Mouse (Mus musculus): ENCODE data around the gene Tex2. TPM values are rescaled to one million over a fixed set of nuclear protein-coding genes. Genes with fewer than 3 reads are reported as not detected.
"Not testable (repeated sequence)": the region's sequence is repeated elsewhere in the genome, so short reads cannot be mapped to it uniquely, and the experiment has no call there.

Gene Tex2
- polyA plus RNA-seq, 1 experiment from 2014 or later = 12.2 TPM

DNA sequence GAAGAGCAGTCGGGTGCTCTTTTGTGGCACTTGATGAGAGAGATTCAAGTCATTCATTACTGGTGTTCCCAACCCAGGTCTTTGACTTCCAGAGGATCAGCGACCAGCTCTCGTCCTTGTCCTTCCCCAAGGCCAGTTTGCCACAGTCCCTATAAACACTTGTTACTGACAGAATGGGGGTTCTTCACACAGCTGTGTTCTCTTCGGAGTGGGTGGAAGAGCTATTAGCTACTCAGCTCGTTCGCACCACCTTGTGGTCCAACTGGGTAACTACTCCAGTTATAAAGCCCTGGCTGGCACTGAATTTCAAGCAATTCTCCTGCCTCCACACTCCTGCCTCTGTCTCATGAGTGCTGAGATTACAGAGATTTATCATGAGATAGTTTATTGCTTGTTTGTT, 14.5 kb upstream of the Tex2 start:
- Histone ChIP-seq H3K4me1 (ENCODE audit: control insufficient read depth, insufficient read depth, low read length) (no peaks in the 10 kb centered on the region), H3K36me3 (ENCODE audit: control insufficient read depth, insufficient read depth, low read length) (no peaks in the 10 kb centered on the region), H3K9ac (ENCODE audit: low read length) (no peak overlapping the region), H3K4me3 (ENCODE audit: low read depth, low read length) (no peak overlapping the region), H3K27ac (ENCODE audit: low read depth, low read length) (no peak overlapping the region), H3K27me3 (ENCODE audit: control insufficient read depth, insufficient read depth, low read length) (no peaks in the 10 kb centered on the region), H3K4me2 (ENCODE audit: low read depth) (no peak overlapping the region), H3K9me3 (ENCODE audit: control insufficient read depth, low read length) (no peaks in the 10 kb centered on the region)
- ATAC-seq (ENCODE audit: insufficient read depth, low FRiP score, low TSS enrichment) (no peak), DNase-seq (ENCODE audit: low spot score) (peak; percentile 72)
- WGBS = 27% methylated on average over 6 of the region's 6 CpGs

DNA sequence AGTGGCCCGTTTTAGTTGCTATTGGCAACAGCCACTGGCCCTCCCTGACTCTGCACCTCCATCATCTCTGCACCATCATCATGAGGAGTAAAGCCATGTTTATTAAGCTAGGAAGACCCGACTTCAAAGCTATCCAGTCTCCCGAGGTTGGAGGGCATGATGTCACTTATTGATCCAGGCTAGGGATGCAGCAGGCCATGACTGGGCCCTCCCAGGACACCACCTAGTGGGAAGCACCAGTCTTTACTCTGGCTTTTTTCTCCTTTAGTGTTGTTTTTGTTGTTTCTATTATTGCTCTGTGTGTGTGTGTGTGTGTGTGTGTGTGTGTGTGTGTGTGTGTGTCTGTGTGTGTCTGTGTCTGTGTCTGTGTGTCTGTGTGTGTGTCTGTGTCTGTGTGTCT, 12.4 kb upstream of the Tex2 start:
- Histone ChIP-seq H3K4me1 (ENCODE audit: control insufficient read depth, insufficient read depth, low read length) (no peaks in the 10 kb centered on the region), H3K4me3 (ENCODE audit: low read depth, low read length) (no peak overlapping the region), H3K9ac (ENCODE audit: low read length) (no peak overlapping the region), H3K27me3 (ENCODE audit: control insufficient read depth, insufficient read depth, low read length) (no peaks in the 10 kb centered on the region), H3K36me3 (ENCODE audit: control insufficient read depth, insufficient read depth, low read length) (no peaks in the 10 kb centered on the region), H3K27ac (ENCODE audit: low read depth, low read length) (no peak overlapping the region), H3K4me2 (ENCODE audit: low read depth) (no peak overlapping the region), H3K9me3 (ENCODE audit: control insufficient read depth, low read length) (no peaks in the 10 kb centered on the region)
- ATAC-seq (ENCODE audit: insufficient read depth, low FRiP score, low TSS enrichment) = no peak
- DNase-seq (ENCODE audit: low spot score) = no peak
- WGBS = 54% methylated on average over 3 of the region's 3 CpGs

- Histone ChIP-seq H3K4me2 (ENCODE audit: low read depth) (no peak overlapping the region), H3K4me1 (ENCODE audit: control insufficient read depth, insufficient read depth, low read length) (no peaks in the 10 kb centered on the region), H3K9me3 (ENCODE audit: control insufficient read depth, low read length) (no peaks in the 10 kb centered on the region), H3K27me3 (ENCODE audit: control insufficient read depth, insufficient read depth, low read length) (no peaks in the 10 kb centered on the region), H3K9ac (ENCODE audit: low read length) (no peak overlapping the region), H3K4me3 (ENCODE audit: low read depth, low read length) (no peak overlapping the region), H3K27ac (ENCODE audit: low read depth, low read length) (no peak overlapping the region), H3K36me3 (ENCODE audit: control insufficient read depth, insufficient read depth, low read length) (no peaks in the 10 kb centered on the region)
- ATAC-seq (ENCODE audit: insufficient read depth, low FRiP score, low TSS enrichment) = no peak
- WGBS = 86% methylated on average over 2 of the region's 2 CpGs
- DNase-seq (ENCODE audit: low spot score) = no peak
These were observed 10.4 kb upstream of the Tex2 start for GRCm38 (mm10) chr11:106623629-106624028.

DNA sequence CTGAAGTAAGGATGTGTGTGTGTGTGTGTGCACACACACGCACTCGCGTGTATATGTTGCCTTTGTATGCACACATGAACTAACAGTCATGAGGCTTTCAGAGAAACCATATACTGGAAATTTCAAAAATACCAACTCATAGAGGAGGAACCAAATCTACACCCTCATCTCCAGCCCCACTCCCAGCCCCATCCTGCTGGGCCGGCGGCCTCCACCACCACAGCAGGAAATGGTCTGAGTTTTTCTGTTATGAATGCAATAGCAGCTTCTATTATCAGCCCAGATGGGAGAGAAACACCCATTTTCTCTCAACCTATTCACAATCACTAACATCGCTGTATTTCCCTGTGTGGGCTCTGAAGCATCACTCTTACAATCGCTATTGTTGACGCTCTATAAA, 8.8 kb upstream of the Tex2 start:
- 90% methylated on average over 8 of the region's 8 CpGs for WGBS
- DNase-seq (ENCODE audit: low spot score) = no peak

GRCm38 (mm10) chr11:106618768-106619167, 5.5 kb upstream of the Tex2 start:
- not testable (repeated sequence) for DNase-seq (ENCODE audit: low spot score); H3K4me2 ChIP-seq (ENCODE audit: low read depth); H3K9me3 ChIP-seq (ENCODE audit: control insufficient read depth, low read length); H3K27me3 ChIP-seq (ENCODE audit: control insufficient read depth, insufficient read depth, low read length); H3K27ac ChIP-seq (ENCODE audit: low read depth, low read length); ATAC-seq (ENCODE audit: insufficient read depth, low FRiP score, low TSS enrichment); H3K4me3 ChIP-seq (ENCODE audit: low read depth, low read length); H3K9ac ChIP-seq (ENCODE audit: low read length); H3K4me1 ChIP-seq (ENCODE audit: control insufficient read depth, insufficient read depth, low read length); H3K36me3 ChIP-seq (ENCODE audit: control insufficient read depth, insufficient read depth, low read length)
- WGBS = 82% methylated on average over 3 of the region's 4 CpGs

More for the DNA sequence above, 8.8 kb upstream of the Tex2 start:
- no peak overlapping the region for H3K4me2 ChIP-seq (ENCODE audit: low read depth)
- no peaks in the 10 kb centered on the region for H3K9me3 ChIP-seq (ENCODE audit: control insufficient read depth, low read length)
- H3K36me3 ChIP-seq (ENCODE audit: control insufficient read depth, insufficient read depth, low read length) = no peaks in the 10 kb centered on the region
- no peak overlapping the region for H3K9ac ChIP-seq (ENCODE audit: low read length)
- ATAC-seq (ENCODE audit: insufficient read depth, low FRiP score, low TSS enrichment) = no peak
- no peak overlapping the region for H3K4me3 ChIP-seq (ENCODE audit: low read depth, low read length)
- no peaks in the 10 kb centered on the region for H3K4me1 ChIP-seq (ENCODE audit: control insufficient read depth, insufficient read depth, low read length)
- no peak overlapping the region for H3K27ac ChIP-seq (ENCODE audit: low read depth, low read length)
- H3K27me3 ChIP-seq (ENCODE audit: control insufficient read depth, insufficient read depth, low read length) = no peaks in the 10 kb centered on the region

DNA sequence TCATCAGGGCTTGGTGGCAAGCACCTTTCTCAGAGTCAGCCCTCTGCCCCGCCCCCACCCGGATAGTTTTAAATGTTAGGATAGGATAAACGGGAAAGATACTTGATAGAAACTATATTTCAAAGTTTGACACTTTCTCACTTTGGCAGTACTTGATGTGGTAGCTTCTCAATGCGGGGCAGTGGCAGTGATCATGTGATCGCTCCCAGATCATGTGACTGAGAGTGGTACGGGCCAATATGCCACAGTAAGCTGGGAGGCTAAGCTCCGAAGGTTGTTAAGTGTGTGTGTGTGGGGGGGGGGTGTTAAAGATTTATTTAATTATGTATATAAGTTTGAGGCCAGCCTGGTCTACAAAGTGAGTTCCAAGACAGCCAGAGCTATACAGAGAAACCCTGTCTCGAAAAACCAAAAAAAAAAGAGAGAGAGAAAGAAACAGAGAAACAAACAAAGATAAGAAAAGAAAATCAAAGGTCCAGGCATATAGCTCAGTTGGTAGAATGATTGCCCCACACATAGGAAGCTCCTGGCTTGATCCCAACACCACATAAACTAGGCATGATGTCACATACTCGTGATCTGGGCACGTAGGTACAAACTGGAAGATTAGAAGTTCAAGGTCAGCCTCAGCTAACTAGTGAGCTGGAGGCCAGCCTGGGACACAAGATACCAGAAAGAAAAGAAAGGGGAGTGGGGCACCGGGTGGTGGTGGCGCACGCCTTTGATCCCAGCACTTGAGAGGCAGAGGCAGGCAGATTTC, 4.8 kb upstream of the Tex2 start:
- no peak for ATAC-seq (ENCODE audit: insufficient read depth, low FRiP score, low TSS enrichment)
- Histone ChIP-seq H3K27ac (ENCODE audit: low read depth, low read length) (no peak overlapping the region), H3K9ac (ENCODE audit: low read length) (no peak overlapping the region), H3K4me1 (ENCODE audit: control insufficient read depth, insufficient read depth, low read length) (no peaks in the 10 kb centered on the region), H3K27me3 (ENCODE audit: control insufficient read depth, insufficient read depth, low read length) (no peaks in the 10 kb centered on the region), H3K4me3 (ENCODE audit: low read depth, low read length) (no peak overlapping the region), H3K9me3 (ENCODE audit: control insufficient read depth, low read length) (no peaks in the 10 kb centered on the region), H3K36me3 (ENCODE audit: control insufficient read depth, insufficient read depth, low read length) (no peaks in the 10 kb centered on the region), H3K4me2 (ENCODE audit: low read depth) (no peak overlapping the region)
- WGBS = 85% methylated on average over 13 of the region's 13 CpGs
- no peak for DNase-seq (ENCODE audit: low spot score)

DNA sequence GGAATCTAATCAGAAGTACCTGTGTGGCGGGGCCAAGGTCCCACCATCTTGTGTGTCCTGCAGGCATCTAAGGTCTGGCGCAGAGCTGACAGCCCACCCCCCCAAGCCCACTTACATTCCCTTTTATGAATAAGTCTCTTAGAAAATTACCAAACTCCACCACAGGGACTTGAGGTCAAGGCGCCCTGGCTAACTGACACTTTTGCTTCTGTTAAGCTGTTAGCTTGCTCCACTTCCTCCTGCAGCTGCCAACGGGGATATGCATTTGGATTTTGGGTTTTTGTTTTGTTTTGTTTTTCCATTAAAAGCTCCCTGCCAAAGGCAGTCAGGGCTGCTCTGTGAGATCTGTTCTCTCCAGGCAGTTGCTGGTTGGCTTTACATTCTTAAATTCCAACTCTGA, 2.3 kb upstream of the Tex2 start:
- Histone ChIP-seq H3K4me3 (ENCODE audit: low read depth, low read length) (no peak overlapping the region), H3K36me3 (ENCODE audit: control insufficient read depth, insufficient read depth, low read length) (no peaks in the 10 kb centered on the region), H3K27me3 (ENCODE audit: control insufficient read depth, insufficient read depth, low read length) (no peaks in the 10 kb centered on the region), H3K9me3 (ENCODE audit: control insufficient read depth, low read length) (no peaks in the 10 kb centered on the region), H3K27ac (ENCODE audit: low read depth, low read length) (no peak overlapping the region), H3K9ac (ENCODE audit: low read length) (no peak overlapping the region), H3K4me2 (ENCODE audit: low read depth) (no peak overlapping the region), H3K4me1 (ENCODE audit: control insufficient read depth, insufficient read depth, low read length) (peaks cover 2% of the 10 kb centered on the region; the same call in 1 of the 2 replicates)
- ATAC-seq (ENCODE audit: insufficient read depth, low FRiP score, low TSS enrichment) = no peak
- no peak for DNase-seq (ENCODE audit: low spot score)
- 80% methylated on average over 4 of the region's 4 CpGs for WGBS

DNA sequence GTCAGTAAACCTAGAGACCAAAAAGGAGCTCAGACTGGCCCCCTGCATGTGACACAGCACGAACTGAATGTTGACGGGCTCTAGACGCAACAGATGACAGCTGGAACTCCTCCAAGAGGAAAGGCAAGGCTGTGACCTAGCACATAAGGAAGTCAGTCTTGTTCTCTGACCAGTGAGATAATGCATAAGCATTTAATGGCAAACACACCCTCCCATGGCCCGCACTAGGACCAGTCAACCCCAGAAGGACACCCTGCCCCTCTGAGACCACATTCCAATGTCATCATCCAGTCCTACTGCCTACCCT, 1.1 kb upstream of the Tex2 start:
- Histone ChIP-seq H3K4me1 (ENCODE audit: control insufficient read depth, insufficient read depth, low read length) (peaks cover 2% of the 10 kb centered on the region; the same call in 1 of the 2 replicates), H3K9me3 (ENCODE audit: control insufficient read depth, low read length) (no peaks in the 10 kb centered on the region), H3K27me3 (ENCODE audit: control insufficient read depth, insufficient read depth, low read length) (no peaks in the 10 kb centered on the region), H3K27ac (ENCODE audit: low read depth, low read length) (no peak overlapping the region), H3K9ac (ENCODE audit: low read length) (no peak overlapping the region), H3K4me3 (ENCODE audit: low read depth, low read length) (no peak overlapping the region), H3K36me3 (ENCODE audit: control insufficient read depth, insufficient read depth, low read length) (no peaks in the 10 kb centered on the region), H3K4me2 (ENCODE audit: low read depth) (no peak overlapping the region)
- DNase-seq (ENCODE audit: low spot score) (no peak), ATAC-seq (ENCODE audit: insufficient read depth, low FRiP score, low TSS enrichment) (no peak)
- WGBS = 83% methylated on average over 4 of the region's 4 CpGs

DNA sequence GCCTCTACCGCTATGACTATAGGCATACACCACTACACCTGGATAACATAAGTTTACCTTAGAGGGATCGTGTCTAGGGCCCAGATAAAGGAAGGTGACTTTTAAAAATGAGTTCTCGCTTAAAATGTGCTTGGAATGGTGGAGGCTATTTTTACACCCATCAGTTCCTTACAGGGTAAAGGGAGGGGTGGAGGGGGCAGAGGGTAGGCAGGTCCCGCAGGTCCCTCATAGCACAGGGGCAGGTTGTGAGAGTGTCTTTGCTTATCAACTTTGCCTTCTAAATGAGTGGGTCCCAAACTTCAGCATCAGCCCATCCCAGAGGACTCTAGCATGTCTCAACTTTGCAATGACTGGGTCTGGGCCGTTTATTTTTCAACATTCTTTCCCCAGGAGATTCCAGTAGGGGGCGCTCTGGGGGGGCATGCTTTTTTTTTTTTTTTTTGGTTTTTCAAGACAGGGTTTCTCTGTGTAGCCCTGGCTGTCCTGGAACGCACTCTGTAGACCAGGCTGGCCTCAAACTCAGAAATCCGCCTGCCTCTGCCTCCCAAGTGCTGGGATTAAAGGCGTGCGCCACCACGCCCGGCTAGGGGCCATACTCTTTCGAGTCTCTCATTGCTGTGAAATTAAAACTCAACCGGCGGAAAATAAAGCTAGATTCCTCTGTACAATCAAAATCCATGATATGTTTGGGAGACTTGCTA, 565 bp upstream of the Tex2 start:
- no peak overlapping the region for H3K27ac ChIP-seq (ENCODE audit: low read depth, low read length)
- peak overlapping the region; percentile 97 for H3K4me3 ChIP-seq (ENCODE audit: low read depth, low read length)
- DNase-seq (ENCODE audit: low spot score) = no peak
- H3K4me1 ChIP-seq (ENCODE audit: control insufficient read depth, insufficient read depth, low read length) = peaks cover 2% of the 10 kb centered on the region; the same call in 1 of the 2 replicates
- no peaks in the 10 kb centered on the region for H3K9me3 ChIP-seq (ENCODE audit: control insufficient read depth, low read length)
- no peaks in the 10 kb centered on the region for H3K36me3 ChIP-seq (ENCODE audit: control insufficient read depth, insufficient read depth, low read length)
- no peak overlapping the region for H3K9ac ChIP-seq (ENCODE audit: low read length)
- WGBS = 58% methylated on average over 15 of the region's 15 CpGs
- peak overlapping the region; percentile 57 for H3K4me2 ChIP-seq (ENCODE audit: low read depth)
- no peak for ATAC-seq (ENCODE audit: insufficient read depth, low FRiP score, low TSS enrichment)
- H3K27me3 ChIP-seq (ENCODE audit: control insufficient read depth, insufficient read depth, low read length) = no peaks in the 10 kb centered on the region

Measured in neural tube, embryonic 11.5 days (tissue).